In the genomic region with DNA sequence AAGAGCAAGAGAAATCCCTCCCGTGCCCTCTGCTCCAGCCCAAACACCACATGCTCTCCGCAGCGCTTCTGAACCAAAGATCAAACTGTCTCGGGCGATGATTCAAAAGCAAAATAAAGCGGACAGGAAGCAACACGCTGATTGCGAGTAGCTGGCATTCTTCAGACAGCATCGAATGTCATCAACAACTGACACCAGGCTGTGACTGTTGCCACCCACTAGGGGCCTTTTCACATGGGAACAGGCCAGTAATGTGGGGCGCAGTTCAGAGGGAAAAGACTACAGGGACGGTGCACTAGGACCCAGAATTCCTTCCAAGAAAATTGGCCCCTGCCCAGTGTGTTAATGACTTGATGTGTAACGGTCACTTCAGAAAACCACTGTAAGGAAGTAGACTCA, we compare ENCODE assay signal across 7 mouse cellular contexts. TPM values are rescaled to one million over a fixed set of nuclear protein-coding genes. Genes with fewer than 3 reads are reported as not detected.
DNase-seq lines count a peak whose midpoint lies in the region; ATAC-seq and TF ChIP-seq lines count a peak whose summit lies in the region.

No protein-coding gene starts in this region.

- peak; percentile 56 for TF ChIP-seq CTCF in hindbrain, postnatal 0 days (IDR thresholded peaks at IDR 0.05; ENCODE audit: low read depth)

- H3K9ac ChIP-seq in hindbrain, postnatal 0 days (replicated peaks; ENCODE audit: low read length), result peak overlapping the region; percentile 80

- H3K9me3 ChIP-seq in hindbrain, postnatal 0 days (ENCODE audit: low read length), result no peaks in the 10 kb centered on the region

- H3K4me1 ChIP-seq in hindbrain, postnatal 0 days (ENCODE audit: insufficient read depth, low read length), result peaks cover 33% of the 10 kb centered on the region

- H3K36me3 ChIP-seq in hindbrain, postnatal 0 days (ENCODE audit: insufficient read depth, low read length), result no peaks in the 10 kb centered on the region
- no peaks in the 10 kb centered on the region for H3K36me3 ChIP-seq in macrophage (ENCODE audit: inconsistent target)

- peaks cover 49% of the 10 kb centered on the region for H3K79me2 ChIP-seq in macrophage (ENCODE audit: inconsistent target)

- H3K4me2 ChIP-seq in hindbrain, postnatal 0 days (ENCODE audit: low read depth, low read length), result peak overlapping the region; percentile 83

- under 1% methylated on average over 12 of the region's 12 CpGs for WGBS in hindbrain, postnatal 0 days
- WGBS in macrophage (ENCODE audit: missing documents), result 0% methylated on average over 10 of the region's 12 CpGs

- peak; percentile 77 for DNase-seq in adrenal gland, adult 2 months
- DNase-seq in cerebellum, postnatal 25 days, result peak; percentile 80 to 84
- DNase-seq in gastrocnemius, postnatal 10 days, result peak; percentile 69
- peak; percentile 88 for DNase-seq in hindbrain, postnatal 0 days (ENCODE audit: low spot score)
- peak; percentile 48 to 53 for DNase-seq in left cerebral cortex, adult 8-10 months (ENCODE audit: low spot score in 2 of 2)
- peak; percentile 58 for DNase-seq in right cerebral cortex, adult 18-20 months

- H3K27ac ChIP-seq in hindbrain, postnatal 0 days, result peak overlapping the region; percentile 97
- peak overlapping the region; percentile 100 for H3K27ac ChIP-seq in macrophage

- peak; percentile 59 for ATAC-seq in hindbrain, postnatal 0 days

- H3K4me3 ChIP-seq in hindbrain, postnatal 0 days (ENCODE audit: low read length), result peak overlapping the region; percentile 89
- peak overlapping the region; percentile 70 for H3K4me3 ChIP-seq in macrophage (ENCODE audit: inconsistent target)

- no peaks in the 10 kb centered on the region for H3K27me3 ChIP-seq in hindbrain, postnatal 0 days (ENCODE audit: insufficient read depth, low read length)

RNA-seq across cellular contexts. Expression of a gene that starts 1.1 kb away (rescaled TPM):
- total RNA-seq in adrenal gland, adult 2 months (2021), result 10 to 100 TPM; 27.4 to 35.9 TPM
- 25.8 and 38.6 TPM in 2 replicates for polyA plus RNA-seq in adrenal gland, adult 2 months (2012; rRNA removed)
- 10 to 100 TPM; 20.4 to 34.0 TPM for total RNA-seq in gastrocnemius, postnatal 10 days (2021)
- total RNA-seq in hindbrain, postnatal 0 days (2014; rRNA removed), result 84.7 and 85.2 TPM in 2 replicates
- polyA plus RNA-seq in hindbrain, postnatal 0 days (2015; fragmentation: Nextera tagmentation; extraction: Ambion mirVana), result 29.4 and 33.5 TPM in 2 replicates
- 10 to 100 TPM; 63.9 to 72.0 (median 69.5) TPM for total RNA-seq in left cerebral cortex, adult 8-10 months (2022)
- 100 to 1,000 TPM in 19 of 26 experiments, 10 to 100 TPM in 7; 24.5 to 267 (median 142) TPM for total RNA-seq in macrophage (2018; cell fraction: chromatin; rRNA removed)
- total RNA-seq in macrophage (2018; cell fraction: cytosol; rRNA removed), result 100 to 1,000 TPM in 7 of 26 experiments, 10 to 100 TPM in 19; 56.4 to 109 (median 82.5) TPM
- total RNA-seq in macrophage (2018; cell fraction: nucleus; rRNA removed), result 100 to 1,000 TPM in 12 of 26 experiments, 10 to 100 TPM in 14; 30.1 to 198 (median 99.8) TPM
- polyA plus RNA-seq in macrophage (2018), result 72.6 to 95.1 TPM (median 88.3 TPM) in 3 replicates

RNA-seq across cellular contexts. Expression of a gene that starts 29.4 kb away (rescaled TPM):
- not detected for total RNA-seq in adrenal gland, adult 2 months (2021)
- 0.13 and 0.45 TPM in 2 replicates for polyA plus RNA-seq in adrenal gland, adult 2 months (2012; rRNA removed)
- not detected for total RNA-seq in gastrocnemius, postnatal 10 days (2021)
- total RNA-seq in hindbrain, postnatal 0 days (2014; rRNA removed), result 0.54 and 0.84 TPM in 2 replicates
- 1.8 TPM in 2 replicates for polyA plus RNA-seq in hindbrain, postnatal 0 days (2015; fragmentation: Nextera tagmentation; extraction: Ambion mirVana)
- total RNA-seq in left cerebral cortex, adult 8-10 months (2022), result 1 to 10 TPM; 1.1 to 2.6 (median 2.0) TPM
- total RNA-seq in macrophage (2018; cell fraction: chromatin; rRNA removed), result not detected
- not detected for total RNA-seq in macrophage (2018; cell fraction: cytosol; rRNA removed)
- total RNA-seq in macrophage (2018; cell fraction: nucleus; rRNA removed), result not detected
- not detected in 3 replicates for polyA plus RNA-seq in macrophage (2018)

Comparison
In these comparisons a context has a peak if more than half of its experiments do, and no peak if none do; other contexts are left out.
1. Peak in every context shown above with its lines: DNase-seq, ATAC-seq, H3K4me3 ChIP-seq and H3K27ac ChIP-seq.